Mouse (Mus musculus) forebrain, embryonic 16.5 days (tissue): ENCODE measurements around the gene Ctnnd2. TPM values are rescaled to one million over a fixed set of nuclear protein-coding genes. Genes with fewer than 3 reads are reported as not detected.
A peak's percentile ranks its signal among the peaks of the same experiment; 100 is the strongest.
"Not testable (repeated sequence)": the region's sequence is repeated elsewhere in the genome, so short reads cannot be mapped to it uniquely, and the experiment has no call there.

Experiments
- ATAC-seq: fragments of 200-750 bp; cut with Nextera tagmentation; 2 replicates; pipeline ENCODE4 v1.8.0; 2017; ENCODE audit warnings: mild to moderate bottlenecking, moderate library complexity
- H3K27ac ChIP-seq: fragments of 300-500 bp; sonication (generic); 2 replicates; pipeline ENCODE4 v1.5.1; 2014; ENCODE audit warnings: low read length, control low read depth
- H3K27me3 ChIP-seq: fragments of 300-500 bp; sonication (generic); replicated peaks from 2 replicates; pipeline ENCODE4 v1.6.1; 2014; ENCODE audit warnings: low read length; ENCODE audit not compliant: control insufficient read depth, insufficient read depth
- H3K36me3 ChIP-seq: fragments of 300-500 bp; sonication (generic); 2 replicates; pipeline ENCODE4 v1.6.1; 2014; ENCODE audit not compliant: control insufficient read depth, insufficient read depth
- H3K4me1 ChIP-seq: fragments of 300-500 bp; sonication (generic); replicated peaks from 2 replicates; pipeline ENCODE4 v1.6.1; 2014; ENCODE audit warnings: low read length; ENCODE audit not compliant: control insufficient read depth, insufficient read depth
- H3K4me2 ChIP-seq: fragments of 300-500 bp; sonication (generic); 2 replicates; pipeline ENCODE4 v1.6.1; 2014; ENCODE audit warnings: mild to moderate bottlenecking, low read length, control low read depth
- H3K4me3 ChIP-seq: fragments of 300-500 bp; sonication (generic); replicated peaks from 2 replicates; pipeline ENCODE4 v1.5.1; 2014; ENCODE audit warnings: mild to moderate bottlenecking, low read length, control low read depth
- H3K9ac ChIP-seq: fragments of 300-500 bp; sonication (generic); replicated peaks from 2 replicates; pipeline ENCODE4 v1.6.1; 2014; ENCODE audit warnings: low read depth, low read length, control low read depth
- H3K9me3 ChIP-seq: fragments of 300-500 bp; sonication (generic); 2 replicates; pipeline ENCODE4 v1.6.1; 2016; ENCODE audit warnings: low read length; ENCODE audit not compliant: control insufficient read depth
- WGBS: fragments of 180-500 bp; shearing (Covaris S2); extraction: QIAGEN DNeasy Blood & Tissue Kit; methylation state at CpG from one replicate; pipeline ENCODE4 v1.1.7; 2014; 5-methylcytosine and 5-hydroxymethylcytosine counted together
- polyA plus RNA-seq: library from polyadenylated mRNA; unstranded; fragments of >200 nt; fragmentation: Nextera tagmentation; extraction: Ambion mirVana; gene quantifications from 2 replicates; pipeline ENCODE4 v1.2.1, GENCODE M21; 2015

Ctnnd2 gene
- polyA plus RNA-seq, result 71.7 and 82.7 TPM in 2 replicates

DNA sequence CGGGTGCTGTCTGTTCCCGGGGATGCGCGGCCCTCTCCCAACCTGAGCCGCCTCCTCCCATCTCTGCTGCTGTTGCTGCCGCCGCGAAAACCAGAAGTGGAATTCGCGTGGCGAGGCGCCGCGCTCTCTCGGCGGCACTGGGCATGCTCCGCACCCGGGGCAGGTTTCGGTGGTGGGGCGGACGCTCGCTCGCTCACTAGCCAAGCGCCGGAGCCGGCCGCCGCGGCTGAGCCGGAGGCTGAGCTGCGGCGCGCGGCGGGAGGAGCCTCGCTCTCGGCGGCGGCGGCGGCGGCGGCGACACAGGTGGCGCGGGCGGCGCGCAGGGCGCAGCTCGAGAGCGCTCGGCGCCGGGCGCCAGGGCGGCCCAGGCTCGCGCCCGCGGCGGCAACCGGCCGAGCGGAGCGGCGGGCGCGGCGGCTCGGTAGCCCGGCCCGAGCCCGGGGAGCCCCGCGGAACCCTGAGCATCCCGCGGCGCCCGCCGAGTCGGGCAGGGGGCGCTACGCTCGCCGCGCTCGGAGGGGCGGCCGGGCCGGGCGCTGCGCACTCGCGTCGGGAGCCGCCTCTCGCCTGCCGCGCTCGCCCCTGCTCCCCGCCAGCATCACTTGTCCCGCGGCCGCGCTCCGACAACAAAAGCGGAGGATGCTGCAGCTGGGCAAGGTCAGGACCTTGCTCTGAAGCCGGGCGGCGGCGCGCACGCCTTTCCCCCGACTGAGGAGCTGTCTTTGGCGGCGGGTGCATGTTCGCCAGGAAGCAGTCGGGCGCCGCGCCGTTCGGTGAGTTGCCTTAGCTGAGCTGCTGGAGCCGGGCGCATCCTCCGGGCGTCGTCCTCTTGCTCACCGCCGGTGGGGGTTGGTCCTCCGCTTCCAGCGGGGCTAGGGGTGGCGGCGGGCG lies at the start of gene Ctnnd2:
Gene Ctnnd2, plus strand, starts transcription at position 203 of the 891 bp plus-strand sequence.
- Histone ChIP-seq H3K36me3 (no peaks in the 10 kb centered on the region), H3K4me1 (peaks cover 13% of the 10 kb centered on the region), H3K27me3 (no peaks in the 10 kb centered on the region), H3K4me3 (peak within 1 kb of the TSS; percentile 89), H3K9ac (peak within 1 kb of the TSS; percentile 99), H3K27ac (peak within 1 kb of the TSS; percentile 99), H3K9me3 (no peaks in the 10 kb centered on the region), H3K4me2 (peak within 1 kb of the TSS; percentile 72)
- ATAC-seq, result peak; percentile 88
- under 1% methylated on average over 119 of the region's 136 CpGs for WGBS

DNA sequence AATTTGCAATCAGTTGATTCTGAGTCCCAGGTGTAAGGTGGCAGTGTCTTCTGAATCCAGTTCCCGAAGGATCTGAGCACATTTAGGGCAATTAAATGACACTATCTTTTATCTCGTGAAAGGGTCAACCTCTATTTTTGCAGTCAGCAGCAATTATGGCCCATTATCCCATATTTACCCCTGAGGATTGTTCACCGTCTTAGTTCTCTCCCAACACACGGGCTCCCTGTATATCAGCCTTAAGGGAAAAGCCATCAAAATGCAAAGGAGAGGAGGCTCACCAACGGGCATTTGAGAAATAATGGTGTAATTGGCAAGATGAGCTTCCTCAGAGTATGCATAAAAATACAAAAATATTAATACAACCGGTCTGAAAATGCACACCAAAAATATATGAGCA lies 41.7 kb upstream of the Ctnnd2 start:
- H3K4me2 ChIP-seq, result no peak overlapping the region
- H3K4me3 ChIP-seq, result no peak overlapping the region
- 70% methylated on average over 6 of the region's 6 CpGs for WGBS
- no peaks in the 10 kb centered on the region for H3K36me3 ChIP-seq
- no peaks in the 10 kb centered on the region for H3K4me1 ChIP-seq
- no peaks in the 10 kb centered on the region for H3K9me3 ChIP-seq
- no peak overlapping the region for H3K9ac ChIP-seq
- no peak for ATAC-seq
- H3K27ac ChIP-seq, result no peak overlapping the region
- no peaks in the 10 kb centered on the region for H3K27me3 ChIP-seq

DNA sequence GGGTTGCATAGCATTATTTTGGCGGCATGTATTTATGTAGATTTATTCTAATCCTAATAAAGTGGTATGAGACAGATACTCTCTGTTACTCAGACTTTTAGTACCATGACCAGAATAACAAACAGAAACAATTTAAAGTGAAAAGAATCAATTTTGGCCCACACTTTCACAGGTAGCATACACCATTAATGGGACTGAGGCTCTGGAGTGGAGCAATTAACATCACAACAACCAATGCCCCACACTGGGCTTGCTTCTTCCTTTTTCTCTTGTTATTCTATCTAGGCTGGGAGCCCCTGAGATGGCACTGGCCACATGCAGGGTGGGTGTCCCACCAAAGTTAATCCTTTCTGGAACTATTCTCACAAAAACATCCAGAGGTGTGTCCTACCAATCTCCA lies 32.8 kb upstream of the Ctnnd2 start:
- not testable (repeated sequence) for H3K27me3 ChIP-seq, H3K4me3 ChIP-seq, H3K4me2 ChIP-seq, H3K9me3 ChIP-seq, H3K27ac ChIP-seq, H3K9ac ChIP-seq, H3K4me1 ChIP-seq, ATAC-seq, H3K36me3 ChIP-seq
- 36% methylated on average over 1 of the region's 1 CpGs for WGBS

DNA sequence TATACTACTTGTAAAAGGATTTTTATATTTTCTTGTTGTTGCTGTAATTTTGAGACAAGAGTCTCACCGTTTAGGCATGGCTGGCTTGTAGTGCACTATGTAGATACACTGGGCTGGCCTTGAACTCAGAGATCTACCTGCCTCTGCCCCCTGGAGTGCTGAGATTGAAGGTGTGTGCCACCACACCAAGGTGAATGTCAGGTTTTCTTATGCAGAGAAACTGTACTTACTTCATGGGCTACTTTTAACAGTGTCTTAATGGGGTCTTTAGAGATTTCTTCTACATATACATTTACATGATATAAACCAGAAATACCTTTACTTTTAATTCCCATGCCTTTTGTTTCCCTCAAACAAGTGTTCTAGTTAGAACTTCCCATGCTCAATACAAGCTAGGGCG lies 27.0 kb upstream of the Ctnnd2 start:
- no peak overlapping the region for H3K9ac ChIP-seq
- H3K27me3 ChIP-seq, result no peaks in the 10 kb centered on the region
- no peak overlapping the region for H3K4me3 ChIP-seq
- H3K27ac ChIP-seq, result no peak overlapping the region
- no peak overlapping the region for H3K4me2 ChIP-seq
- H3K4me1 ChIP-seq, result no peaks in the 10 kb centered on the region
- H3K9me3 ChIP-seq, result no peaks in the 10 kb centered on the region
- no peak for ATAC-seq
- no peaks in the 10 kb centered on the region for H3K36me3 ChIP-seq
- 78% methylated on average over 2 of the region's 2 CpGs for WGBS

DNA sequence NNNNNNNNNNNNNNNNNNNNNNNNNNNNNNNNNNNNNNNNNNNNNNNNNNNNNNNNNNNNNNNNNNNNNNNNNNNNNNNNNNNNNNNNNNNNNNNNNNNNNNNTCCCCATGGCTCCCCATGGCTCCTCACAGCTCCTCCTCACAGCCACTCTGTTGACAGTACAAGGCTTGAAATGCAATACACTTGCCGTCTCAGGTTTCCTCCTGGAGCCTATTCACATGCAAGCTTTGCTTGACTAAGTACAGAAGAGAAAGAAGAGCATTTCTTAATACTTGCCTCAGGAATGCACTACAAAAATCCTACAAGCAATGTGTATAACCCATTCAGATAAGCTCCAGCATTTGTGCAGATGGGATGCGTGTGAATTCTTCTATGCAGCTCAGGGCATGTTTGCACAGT lies 20.2 kb upstream of the Ctnnd2 start:
- Histone ChIP-seq H3K9me3 (no peaks in the 10 kb centered on the region), H3K9ac (no peak overlapping the region), H3K36me3 (no peaks in the 10 kb centered on the region), H3K27ac (no peak overlapping the region), H3K4me3 (no peak overlapping the region), H3K4me2 (no peak overlapping the region), H3K4me1 (no peaks in the 10 kb centered on the region), H3K27me3 (no peaks in the 10 kb centered on the region)
- no peak for ATAC-seq
- WGBS, result 51% methylated on average over 2 of the region's 2 CpGs

DNA sequence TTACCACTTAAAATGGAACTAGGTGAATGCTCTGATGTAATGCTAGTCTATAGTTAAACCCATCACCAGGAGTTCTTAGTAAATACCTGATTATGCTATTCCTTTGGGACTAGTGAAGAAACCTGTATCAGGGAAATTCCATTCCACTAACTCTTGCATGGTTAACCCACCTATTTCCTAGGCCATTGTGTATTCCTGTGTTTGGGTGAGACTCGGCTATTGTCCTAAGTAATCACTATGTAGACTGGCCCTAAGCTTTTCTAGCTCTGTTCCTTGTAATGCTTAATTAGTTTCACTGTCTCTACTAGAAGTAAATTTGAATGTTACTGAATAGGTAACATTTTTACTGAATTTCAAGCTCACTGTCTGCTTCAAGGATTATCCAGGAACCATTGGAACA lies 14.4 kb upstream of the Ctnnd2 start:
- no peak overlapping the region for H3K27ac ChIP-seq
- no peaks in the 10 kb centered on the region for H3K27me3 ChIP-seq
- no peak overlapping the region for H3K4me3 ChIP-seq
- H3K9ac ChIP-seq, result no peak overlapping the region
- no peaks in the 10 kb centered on the region for H3K4me1 ChIP-seq
- H3K9me3 ChIP-seq, result no peaks in the 10 kb centered on the region
- 85% methylated on average over 1 of the region's 1 CpGs for WGBS
- no peaks in the 10 kb centered on the region for H3K36me3 ChIP-seq
- no peak for ATAC-seq
- no peak overlapping the region for H3K4me2 ChIP-seq

DNA sequence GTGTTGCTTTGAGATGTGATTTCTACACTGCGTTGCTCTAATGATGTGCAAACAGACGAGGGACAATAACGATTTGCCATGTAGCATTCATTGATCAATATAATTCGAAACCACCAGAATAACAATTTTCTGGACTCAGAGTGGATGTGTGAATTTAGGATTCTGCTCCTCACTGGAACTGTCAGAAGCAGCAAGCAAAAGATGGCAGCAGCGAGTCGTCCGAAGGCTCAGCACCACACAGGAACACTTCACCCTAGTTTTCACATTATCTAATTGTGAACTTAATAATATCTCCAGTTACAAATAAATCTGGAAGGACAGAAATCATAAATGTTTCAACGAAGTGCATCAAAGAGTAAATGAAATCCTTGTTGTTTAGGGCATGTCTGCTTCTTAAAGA lies 2.4 kb upstream of the Ctnnd2 start:
- peaks cover 10% of the 10 kb centered on the region for H3K4me1 ChIP-seq
- H3K9ac ChIP-seq, result no peak overlapping the region
- ATAC-seq, result no peak
- no peaks in the 10 kb centered on the region for H3K27me3 ChIP-seq
- no peak overlapping the region for H3K27ac ChIP-seq
- H3K4me2 ChIP-seq, result no peak overlapping the region
- 71% methylated on average over 8 of the region's 8 CpGs for WGBS
- H3K9me3 ChIP-seq, result no peaks in the 10 kb centered on the region
- H3K4me3 ChIP-seq, result no peak overlapping the region
- H3K36me3 ChIP-seq, result no peaks in the 10 kb centered on the region

DNA sequence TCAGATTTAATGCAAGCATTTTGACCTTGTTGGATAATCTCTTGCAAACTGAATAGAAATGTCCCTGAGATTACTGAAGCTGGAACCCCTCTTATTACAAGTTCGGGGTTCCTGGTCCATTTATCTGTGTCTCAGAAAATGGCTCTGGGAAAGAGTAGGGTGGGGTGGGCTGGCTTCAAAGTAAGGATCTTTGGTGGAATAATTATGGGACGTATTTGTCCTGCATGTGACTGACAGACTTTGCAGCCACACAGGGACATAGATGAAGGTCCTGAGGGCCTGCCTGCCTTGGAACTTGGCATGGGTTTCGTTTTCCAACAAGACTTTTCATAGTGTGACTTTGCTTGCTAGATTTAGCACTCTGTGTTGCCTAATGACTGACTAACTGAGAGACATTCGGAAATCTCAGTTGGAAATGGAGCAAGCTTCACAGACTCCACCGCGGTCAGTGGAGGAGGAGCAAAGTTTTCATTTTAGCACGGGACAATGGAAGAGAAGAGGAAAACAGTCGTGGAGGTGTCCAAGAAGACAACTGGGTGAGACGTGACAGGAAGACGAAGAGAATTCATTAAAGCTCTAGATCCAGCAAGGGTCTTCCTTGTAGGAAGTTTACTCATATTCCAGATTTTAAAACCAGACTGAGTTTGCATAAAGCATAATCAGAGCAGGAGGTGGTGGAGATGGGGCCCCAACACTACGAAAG lies 749 bp upstream of the Ctnnd2 start:
- Histone ChIP-seq H3K9ac (peak overlapping the region; percentile 99), H3K27me3 (no peaks in the 10 kb centered on the region), H3K9me3 (no peaks in the 10 kb centered on the region), H3K4me2 (peak overlapping the region; percentile 72), H3K36me3 (no peaks in the 10 kb centered on the region), H3K4me1 (peaks cover 13% of the 10 kb centered on the region), H3K27ac (peak overlapping the region; percentile 99), H3K4me3 (peak overlapping the region; percentile 89)
- 15% methylated on average over 11 of the region's 11 CpGs for WGBS
- ATAC-seq, result no peak

DNA sequence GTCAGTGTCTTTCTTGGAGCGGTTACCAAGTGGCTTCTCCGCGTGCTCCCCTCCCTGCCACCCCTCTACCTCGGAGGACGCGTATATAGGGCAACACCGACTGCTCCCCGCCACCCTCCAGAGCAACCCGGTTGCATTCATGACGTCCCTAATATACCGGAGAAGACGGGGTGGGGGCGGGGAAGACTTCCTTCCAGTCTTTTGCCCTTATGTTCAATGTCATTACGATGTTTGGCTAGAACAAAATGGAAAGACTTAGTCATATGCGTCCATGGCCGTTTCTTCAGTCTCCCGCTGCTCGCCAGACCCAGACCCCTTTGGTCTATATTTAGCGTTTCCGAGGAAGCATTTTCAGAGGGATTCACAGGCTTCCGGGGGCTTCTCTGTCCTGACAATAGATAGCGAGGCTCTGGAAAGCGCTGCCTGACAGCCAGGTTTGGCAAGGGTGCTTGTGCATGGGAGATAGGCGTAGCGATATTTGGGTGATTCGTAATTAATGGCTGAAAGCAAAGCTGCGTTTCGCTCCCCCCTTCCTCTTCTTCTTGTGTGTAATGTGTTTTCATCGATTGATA lies 1.1 kb downstream of the Ctnnd2 start:
- peak; percentile 59 for ATAC-seq
- peaks cover 13% of the 10 kb centered on the region for H3K4me1 ChIP-seq
- WGBS, result under 1% methylated on average over 29 of the region's 29 CpGs
- peak overlapping the region; percentile 99 for H3K9ac ChIP-seq
- H3K27ac ChIP-seq, result peak overlapping the region; percentile 99
- H3K9me3 ChIP-seq, result no peaks in the 10 kb centered on the region
- peak overlapping the region; percentile 72 for H3K4me2 ChIP-seq
- no peaks in the 10 kb centered on the region for H3K36me3 ChIP-seq
- peak overlapping the region; percentile 89 for H3K4me3 ChIP-seq
- no peaks in the 10 kb centered on the region for H3K27me3 ChIP-seq
